Mouse (Mus musculus) intestine, embryonic 16.5 days (tissue): ENCODE results near the gene Polg. TPM values are rescaled to one million over a fixed set of nuclear protein-coding genes. Genes with fewer than 3 reads are reported as not detected.

ENCODE experiments used
- ATAC-seq: fragments of 200-750 bp; cut with Nextera tagmentation; 2 replicates; pipeline ENCODE4 v1.8.0; 2017; ENCODE audit warnings: moderate TSS enrichment, moderate library complexity
- H3K27ac ChIP-seq: fragments of 300-500 bp; sonication (generic); 2 replicates; pipeline ENCODE4 v1.5.1; 2014; ENCODE audit warnings: mild to moderate bottlenecking, low read length
- H3K27me3 ChIP-seq: fragments of 300-500 bp; sonication (generic); replicated peaks from 2 replicates; pipeline ENCODE4 v1.6.1; 2014; ENCODE audit warnings: low read length, control low read depth, mixed read lengths; ENCODE audit not compliant: control insufficient read depth, insufficient read depth
- H3K36me3 ChIP-seq: fragments of 300-500 bp; sonication (generic); 2 replicates; pipeline ENCODE4 v1.6.1; 2014; ENCODE audit warnings: low read length, control low read depth; ENCODE audit not compliant: control insufficient read depth, insufficient read depth
- H3K4me1 ChIP-seq: fragments of 300-500 bp; sonication (generic); 2 replicates; pipeline ENCODE4 v1.6.1; 2014; ENCODE audit warnings: low read length, control low read depth, mixed read lengths; ENCODE audit not compliant: control insufficient read depth, insufficient read depth
- H3K4me2 ChIP-seq: fragments of 300-500 bp; sonication (generic); 2 replicates; pipeline ENCODE4 v1.6.1; 2014; ENCODE audit warnings: low read depth, low read length, control low read depth
- H3K4me3 ChIP-seq: fragments of 300-500 bp; sonication (generic); 2 replicates; pipeline ENCODE4 v1.5.1; 2014; ENCODE audit warnings: mild to moderate bottlenecking, low read length
- H3K9ac ChIP-seq: fragments of 300-500 bp; sonication (generic); 2 replicates; pipeline ENCODE4 v1.6.1; 2014; ENCODE audit warnings: low read depth, low read length
- H3K9me3 ChIP-seq: fragments of 300-500 bp; sonication (generic); 2 replicates; pipeline ENCODE4 v1.6.1; 2016; ENCODE audit warnings: low read length, control low read depth; ENCODE audit not compliant: control insufficient read depth
- WGBS: fragments of 180-500 bp; shearing (Covaris S2); extraction: QIAGEN DNeasy Blood & Tissue Kit; methylation state at CpG from one replicate; pipeline ENCODE4 v1.1.7; 2014; 5-methylcytosine and 5-hydroxymethylcytosine counted together
- polyA plus RNA-seq: library from polyadenylated mRNA; unstranded; fragments of >200 nt; fragmentation: Nextera tagmentation; extraction: Ambion mirVana; gene quantifications from 2 replicates; pipeline ENCODE4 v1.2.1, GENCODE M21; 2015

The Polg gene
- polyA plus RNA-seq, 1 experiment from 2014 or later = 39.1 TPM

GRCm38 (mm10) chr7:79470718-79471117 is 4.6 kb upstream of the Polg start:
- Histone ChIP-seq H3K9me3 (0 out of 2 replicates have a peak, but pooled peaks cover 2% of the 10 kb centered on the region), H3K4me1 (no peaks in the 10 kb centered on the region), H3K4me2 (no peak overlapping the region), H3K36me3 (no peaks in the 10 kb centered on the region), H3K27me3 (no peaks in the 10 kb centered on the region), H3K4me3 (no peak overlapping the region), H3K27ac (no peak overlapping the region), H3K9ac (no peak overlapping the region)
- WGBS = 50% methylated on average over 3 of the region's 3 CpGs
- ATAC-seq = no peak

- Histone ChIP-seq H3K4me2 (no peak overlapping the region), H3K9ac (no peak overlapping the region), H3K27me3 (no peaks in the 10 kb centered on the region), H3K27ac (no peak overlapping the region), H3K4me3 (no peak overlapping the region), H3K4me1 (peaks cover 4% of the 10 kb centered on the region), H3K9me3 (0 out of 2 replicates have a peak, but pooled peaks cover 2% of the 10 kb centered on the region), H3K36me3 (no peaks in the 10 kb centered on the region)
- no peak for ATAC-seq
- 58% methylated on average over 5 of the region's 5 CpGs for WGBS
Observed at GRCm38 (mm10) chr7:79469766-79470165, 3.6 kb upstream of the Polg start.

- Histone ChIP-seq H3K9ac (no peak overlapping the region), H3K4me1 (peaks cover 12% of the 10 kb centered on the region), H3K36me3 (no peaks in the 10 kb centered on the region), H3K9me3 (0 out of 2 replicates have a peak, but pooled peaks cover 2% of the 10 kb centered on the region), H3K27ac (no peak overlapping the region), H3K4me3 (no peak overlapping the region), H3K27me3 (no peaks in the 10 kb centered on the region), H3K4me2 (no peak overlapping the region)
- WGBS = 53% methylated on average over 8 of the region's 8 CpGs
- ATAC-seq = no peak
Observed at GRCm38 (mm10) chr7:79468994-79469393, 2.8 kb upstream of the Polg start.

- H3K9ac ChIP-seq = no peak overlapping the region
- H3K36me3 ChIP-seq = no peaks in the 10 kb centered on the region
- ATAC-seq = no peak
- 0 out of 2 replicates have a peak, but pooled peaks cover 2% of the 10 kb centered on the region for H3K9me3 ChIP-seq
- peak overlapping the region; percentile 16 for H3K4me2 ChIP-seq
- peaks cover 17% of the 10 kb centered on the region for H3K4me1 ChIP-seq
- no peak overlapping the region for H3K27ac ChIP-seq
- H3K4me3 ChIP-seq = 0 out of 2 replicates have a peak overlapping the region, but pooled peaks have one; percentile 3
- no peaks in the 10 kb centered on the region for H3K27me3 ChIP-seq
- WGBS = 0% methylated on average over 2 of the region's 6 CpGs
Observed at GRCm38 (mm10) chr7:79467951-79468350, 1.8 kb upstream of the Polg start.

GRCm38 (mm10) chr7:79465461-79466044 is 609 bp downstream of the Polg start:
- Histone ChIP-seq H3K36me3 (peaks cover 6% of the 10 kb centered on the region), H3K4me1 (peaks cover 20% of the 10 kb centered on the region), H3K9ac (peak overlapping the region; percentile 93), H3K27me3 (no peaks in the 10 kb centered on the region), H3K27ac (peak overlapping the region; percentile 89), H3K4me2 (peak overlapping the region; percentile 95), H3K9me3 (no peaks in the 10 kb centered on the region), H3K4me3 (peak overlapping the region; percentile 92)
- under 1% methylated on average over 47 of the region's 47 CpGs for WGBS
- peak; percentile 56 for ATAC-seq

- H3K9me3 ChIP-seq = no peaks in the 10 kb centered on the region
- peak overlapping the region; percentile 95 for H3K4me2 ChIP-seq
- peak overlapping the region; percentile 93 for H3K9ac ChIP-seq
- WGBS = 6% methylated on average over 47 of the region's 47 CpGs
- H3K27me3 ChIP-seq = no peaks in the 10 kb centered on the region
- H3K4me3 ChIP-seq = peak overlapping the region; percentile 92
- peaks cover 20% of the 10 kb centered on the region for H3K4me1 ChIP-seq
- no peak for ATAC-seq
- H3K36me3 ChIP-seq = peaks cover 6% of the 10 kb centered on the region
- H3K27ac ChIP-seq = peak overlapping the region; percentile 45
Observed at GRCm38 (mm10) chr7:79464776-79465420, 1.3 kb downstream of the Polg start.

GRCm38 (mm10) chr7:79463376-79464077 is 2.6 kb downstream of the Polg start:
- peaks cover 20% of the 10 kb centered on the region for H3K4me1 ChIP-seq
- peak overlapping the region; percentile 93; the same call in 1 of the 2 replicates for H3K9ac ChIP-seq
- H3K27me3 ChIP-seq = no peaks in the 10 kb centered on the region
- no peak for ATAC-seq
- no peaks in the 10 kb centered on the region for H3K9me3 ChIP-seq
- H3K36me3 ChIP-seq = peaks cover 19% of the 10 kb centered on the region
- H3K27ac ChIP-seq = peak overlapping the region; percentile 7; the same call in 1 of the 2 replicates
- H3K4me2 ChIP-seq = peak overlapping the region; percentile 95
- H3K4me3 ChIP-seq = peak overlapping the region; percentile 22; the same call in 1 of the 2 replicates
- 76% methylated on average over 11 of the region's 11 CpGs for WGBS

GRCm38 (mm10) chr7:79461721-79462120 is 4.4 kb downstream of the Polg start:
- no peak for ATAC-seq
- peaks cover 25% of the 10 kb centered on the region for H3K36me3 ChIP-seq
- peaks cover 20% of the 10 kb centered on the region for H3K4me1 ChIP-seq
- no peak overlapping the region for H3K27ac ChIP-seq
- no peak overlapping the region for H3K4me2 ChIP-seq
- no peak overlapping the region for H3K9ac ChIP-seq
- H3K4me3 ChIP-seq = no peak overlapping the region
- H3K27me3 ChIP-seq = no peaks in the 10 kb centered on the region
- H3K9me3 ChIP-seq = no peaks in the 10 kb centered on the region
- WGBS = 91% methylated on average over 10 of the region's 10 CpGs

- no peak overlapping the region for H3K9ac ChIP-seq
- 93% methylated on average over 3 of the region's 3 CpGs for WGBS
- no peaks in the 10 kb centered on the region for H3K27me3 ChIP-seq
- no peak overlapping the region for H3K4me3 ChIP-seq
- H3K36me3 ChIP-seq = peaks cover 9% of the 10 kb centered on the region
- H3K9me3 ChIP-seq = no peaks in the 10 kb centered on the region
- no peak overlapping the region for H3K27ac ChIP-seq
- no peak for ATAC-seq
- H3K4me1 ChIP-seq = no peaks in the 10 kb centered on the region
- no peak overlapping the region for H3K4me2 ChIP-seq
Observed at GRCm38 (mm10) chr7:79447486-79447885, 18.7 kb downstream of the Polg start.
